Mouse (Mus musculus) cerebellum, adult 11 months (tissue): ENCODE results near the gene 4931428L18Rik.

Experiments
- DNase-seq: peaks from one replicate; pipeline ENCODE4 v3.0.0; 2022

The 4931428L18Rik gene

DNA sequence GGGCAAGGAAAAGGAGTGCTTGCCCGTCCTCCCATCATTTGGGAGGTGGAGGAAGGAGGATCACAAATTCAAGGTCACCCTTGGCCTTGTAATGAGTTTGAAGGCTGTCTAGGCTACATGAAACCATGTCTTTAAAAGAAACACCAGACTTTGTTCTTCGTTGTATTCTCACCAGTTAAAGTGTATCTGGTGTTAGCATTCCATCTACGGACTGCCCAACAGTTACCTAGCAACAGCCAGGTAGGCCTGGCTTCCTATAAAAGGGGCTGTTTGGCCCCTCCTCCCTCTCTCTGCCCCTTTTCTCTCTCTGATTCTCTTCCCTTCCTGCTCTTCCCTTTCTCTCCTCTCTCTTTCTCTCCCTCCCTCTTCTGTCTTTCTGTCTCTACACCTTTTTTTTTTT lies 71.9 kb downstream of the 4931428L18Rik start:
- DNase-seq: no peak

- no peak for DNase-seq
Measured at GRCm38 (mm10) chr1:31149671-31150070, 72.8 kb downstream of the 4931428L18Rik start.

DNA sequence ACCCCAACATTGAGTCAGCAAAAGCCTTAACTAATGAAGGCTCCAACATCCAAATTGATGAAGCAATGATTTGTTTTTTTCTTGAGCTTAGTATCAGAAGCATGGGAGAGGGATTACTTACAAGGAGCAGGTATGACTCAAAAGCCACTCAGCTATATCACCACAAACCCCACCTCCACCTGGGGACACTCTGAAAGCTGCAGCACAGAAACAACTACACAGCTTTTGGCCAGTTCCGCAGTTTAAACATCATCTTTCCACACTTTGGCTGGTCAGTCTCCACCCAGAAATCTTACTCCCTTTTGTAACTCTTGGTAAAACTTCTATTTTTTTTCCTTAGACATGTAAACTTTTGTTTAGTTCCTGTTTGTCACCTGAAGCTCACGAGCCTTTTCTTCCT lies 78.9 kb downstream of the 4931428L18Rik start:
- DNase-seq: no peak

DNA sequence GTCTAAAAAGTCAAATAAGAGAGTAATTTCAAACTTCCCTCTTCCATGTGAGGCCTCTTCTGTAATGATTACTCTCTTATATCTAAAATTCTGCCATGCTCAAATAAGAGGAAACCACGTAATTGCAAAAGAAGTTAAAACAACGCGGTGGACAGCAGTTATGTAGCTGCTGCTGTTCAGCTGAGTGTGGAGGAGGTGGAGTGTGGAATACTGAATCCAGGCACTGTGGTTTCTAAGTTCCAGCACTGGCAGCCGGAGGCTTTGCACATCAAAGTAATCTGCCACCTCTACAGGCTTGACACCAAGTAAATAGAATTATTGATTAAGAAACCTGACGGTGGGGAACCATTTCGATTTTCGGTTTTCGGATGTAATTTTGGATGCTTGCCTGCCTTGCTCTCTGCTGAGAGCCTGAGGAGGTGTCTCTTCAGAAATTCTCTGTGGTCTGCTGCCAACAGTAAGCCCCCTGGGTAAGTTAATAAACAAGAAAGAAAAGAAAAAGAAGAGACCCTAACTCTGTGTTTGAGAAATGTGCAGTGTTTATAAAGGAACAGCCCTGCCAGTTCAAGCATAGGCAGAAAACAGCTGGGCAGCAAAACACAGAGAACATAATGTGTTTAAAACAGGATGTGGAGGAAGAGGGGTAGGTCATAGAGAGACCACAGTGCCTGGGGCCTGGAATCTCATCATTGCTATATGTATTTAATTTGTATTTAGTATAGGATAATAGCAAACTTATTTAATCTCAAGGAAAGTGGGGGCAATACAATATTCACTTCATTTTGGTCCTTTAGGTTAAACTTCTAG lies 80.0 kb downstream of the 4931428L18Rik start:
- no peak for DNase-seq

DNA sequence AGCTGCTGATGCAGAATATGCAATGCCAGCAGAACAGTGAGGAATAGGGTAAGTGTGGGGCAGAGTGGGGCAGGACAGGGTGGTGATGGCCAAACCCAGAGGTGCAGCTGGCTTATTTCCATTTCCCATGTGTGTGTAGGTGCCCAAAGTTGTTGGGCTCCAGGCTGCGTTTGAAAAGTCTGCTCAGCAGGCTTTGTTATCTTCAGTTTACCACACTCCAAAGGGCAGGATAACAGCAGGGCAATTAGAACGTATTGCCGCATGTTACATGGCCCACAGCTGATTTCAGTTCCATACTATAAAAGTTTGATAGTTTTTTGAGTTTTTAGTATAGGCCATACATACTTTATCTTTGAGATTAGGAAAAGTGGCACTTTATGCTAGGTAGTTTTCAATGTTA lies 84.1 kb downstream of the 4931428L18Rik start:
- DNase-seq: no peak

GRCm38 (mm10) chr1:31113466-31113865 lies 109.0 kb downstream of the 4931428L18Rik start:
- DNase-seq: no peak

DNA sequence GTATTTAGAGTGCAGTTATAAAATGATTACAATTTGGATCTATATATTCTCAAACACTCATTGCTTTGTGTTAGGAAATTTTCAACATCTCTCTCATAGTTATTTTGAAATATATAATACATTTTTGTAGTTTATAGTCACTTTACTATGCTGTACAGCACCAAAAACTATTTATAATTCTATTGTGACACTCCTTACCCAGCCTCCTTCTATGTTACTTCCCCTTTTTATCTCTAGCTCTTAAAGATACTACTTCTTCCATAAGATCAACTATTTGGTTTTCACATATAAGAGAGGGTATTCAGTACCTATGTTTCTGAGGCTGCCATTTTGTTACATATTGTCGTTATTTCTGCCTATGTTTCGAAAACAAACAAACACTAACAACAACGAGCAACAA lies 114.5 kb downstream of the 4931428L18Rik start:
- no peak for DNase-seq

- DNase-seq: no peak
Measured at GRCm38 (mm10) chr1:31102863-31103657, 119.4 kb downstream of the 4931428L18Rik start.

DNA sequence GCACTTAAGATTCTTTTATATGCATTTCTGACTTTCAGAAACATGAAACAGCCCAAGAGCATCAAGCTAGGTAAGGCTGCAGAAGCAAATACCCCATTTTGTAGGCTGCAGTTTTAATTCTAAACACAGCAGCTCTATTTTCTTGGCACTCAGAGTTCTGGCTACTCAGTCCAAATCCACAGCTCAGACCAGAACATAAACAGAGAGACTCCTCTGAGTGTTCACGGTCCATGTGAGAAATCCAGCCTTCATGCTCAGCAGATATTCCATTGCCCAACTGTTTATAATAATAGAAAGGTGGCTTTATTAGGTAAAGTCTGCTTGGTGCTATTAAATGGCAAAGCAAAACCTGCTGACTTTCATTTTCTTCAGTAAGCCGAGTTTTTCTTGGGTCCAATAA lies 120.2 kb downstream of the 4931428L18Rik start:
- no peak for DNase-seq

GRCm38 (mm10) chr1:31097208-31097607 lies 125.3 kb downstream of the 4931428L18Rik start:
- no peak for DNase-seq

GRCm38 (mm10) chr1:31096466-31096793 lies 126.1 kb downstream of the 4931428L18Rik start:
- no peak for DNase-seq

- DNase-seq: no peak
Measured at GRCm38 (mm10) chr1:31095706-31096465, 126.6 kb downstream of the 4931428L18Rik start.

- no peak for DNase-seq
Measured at GRCm38 (mm10) chr1:31094792-31095191, 127.7 kb downstream of the 4931428L18Rik start.

- DNase-seq: no peak
Measured at GRCm38 (mm10) chr1:31093939-31094338, 128.5 kb downstream of the 4931428L18Rik start.

DNA sequence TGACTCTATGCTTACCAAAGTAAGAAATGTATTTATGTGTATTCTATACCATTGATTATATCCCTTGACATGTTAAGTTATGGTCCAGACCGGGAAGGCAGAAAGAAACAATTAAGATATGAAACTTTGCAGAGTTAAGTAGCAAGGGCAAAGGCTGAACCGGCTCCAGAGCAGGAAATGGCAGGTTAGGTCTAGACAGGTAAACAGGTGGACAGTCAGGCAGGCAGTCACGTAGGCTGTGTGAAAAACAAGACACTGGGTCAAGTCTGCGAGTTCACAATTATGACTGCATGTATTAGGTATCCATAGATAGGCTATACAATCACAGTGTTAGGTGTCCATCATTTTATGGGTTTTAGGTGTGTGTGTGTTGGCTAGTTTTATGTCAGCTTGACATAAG lies 133.8 kb downstream of the 4931428L18Rik start:
- no peak for DNase-seq

DNA sequence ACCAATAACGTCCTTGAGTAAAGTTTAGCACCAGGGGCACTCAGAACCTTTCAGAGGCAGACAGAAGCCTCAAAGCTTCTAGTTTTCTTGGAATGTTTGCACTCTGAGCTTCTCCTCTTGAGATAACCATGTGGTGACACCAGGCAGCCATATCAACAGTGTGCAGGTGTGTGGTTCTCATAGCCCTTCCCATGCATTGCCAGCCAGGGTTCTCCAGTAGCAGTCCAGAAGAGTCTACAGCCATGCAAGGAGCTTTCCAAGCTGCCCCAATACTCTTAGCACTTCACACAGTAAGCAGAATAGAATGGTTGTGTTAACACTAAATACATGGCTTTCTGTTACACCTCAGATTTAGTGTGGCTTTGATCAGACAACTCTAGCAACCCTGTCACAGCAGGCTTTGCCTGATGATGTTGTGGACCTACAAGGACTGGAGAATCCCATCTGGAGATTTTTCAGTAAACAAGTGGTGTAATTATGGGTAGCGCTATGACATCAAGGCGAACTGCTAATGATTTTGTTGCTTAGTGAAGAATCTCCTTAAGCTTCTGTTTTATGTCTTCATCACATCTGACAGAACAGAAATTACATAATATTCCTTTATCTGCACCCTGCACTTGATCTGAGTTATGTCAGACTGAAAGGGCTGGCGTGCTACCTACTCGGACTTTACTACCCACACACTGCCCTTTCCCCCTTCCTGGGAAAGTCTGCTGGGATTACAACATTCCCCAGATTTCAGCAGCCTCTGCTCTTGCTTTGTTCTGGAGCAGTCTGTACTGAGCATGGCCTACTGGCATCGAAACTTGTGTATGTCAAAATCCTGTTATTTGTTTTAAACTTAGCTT lies 149.7 kb downstream of the 4931428L18Rik start:
- no peak for DNase-seq

DNA sequence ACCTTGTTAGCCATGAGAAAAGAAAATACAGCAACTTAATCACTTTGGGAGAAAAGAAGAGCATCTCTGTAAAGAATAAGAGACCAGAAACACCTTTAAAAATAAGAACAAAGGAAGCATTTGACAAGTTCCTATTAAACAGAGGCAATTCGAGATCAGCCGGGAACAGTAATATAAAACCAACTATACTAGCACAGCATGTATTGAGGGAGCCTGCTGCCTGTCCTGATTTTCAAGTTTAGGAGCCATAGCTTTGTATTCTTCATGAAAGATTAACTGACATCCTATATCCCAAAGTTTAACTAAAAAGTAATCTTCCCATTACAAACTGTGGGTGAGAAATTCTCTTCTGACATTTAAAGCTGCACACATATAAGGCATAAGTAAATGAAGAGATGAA lies 151.3 kb downstream of the 4931428L18Rik start:
- DNase-seq: no peak

DNA sequence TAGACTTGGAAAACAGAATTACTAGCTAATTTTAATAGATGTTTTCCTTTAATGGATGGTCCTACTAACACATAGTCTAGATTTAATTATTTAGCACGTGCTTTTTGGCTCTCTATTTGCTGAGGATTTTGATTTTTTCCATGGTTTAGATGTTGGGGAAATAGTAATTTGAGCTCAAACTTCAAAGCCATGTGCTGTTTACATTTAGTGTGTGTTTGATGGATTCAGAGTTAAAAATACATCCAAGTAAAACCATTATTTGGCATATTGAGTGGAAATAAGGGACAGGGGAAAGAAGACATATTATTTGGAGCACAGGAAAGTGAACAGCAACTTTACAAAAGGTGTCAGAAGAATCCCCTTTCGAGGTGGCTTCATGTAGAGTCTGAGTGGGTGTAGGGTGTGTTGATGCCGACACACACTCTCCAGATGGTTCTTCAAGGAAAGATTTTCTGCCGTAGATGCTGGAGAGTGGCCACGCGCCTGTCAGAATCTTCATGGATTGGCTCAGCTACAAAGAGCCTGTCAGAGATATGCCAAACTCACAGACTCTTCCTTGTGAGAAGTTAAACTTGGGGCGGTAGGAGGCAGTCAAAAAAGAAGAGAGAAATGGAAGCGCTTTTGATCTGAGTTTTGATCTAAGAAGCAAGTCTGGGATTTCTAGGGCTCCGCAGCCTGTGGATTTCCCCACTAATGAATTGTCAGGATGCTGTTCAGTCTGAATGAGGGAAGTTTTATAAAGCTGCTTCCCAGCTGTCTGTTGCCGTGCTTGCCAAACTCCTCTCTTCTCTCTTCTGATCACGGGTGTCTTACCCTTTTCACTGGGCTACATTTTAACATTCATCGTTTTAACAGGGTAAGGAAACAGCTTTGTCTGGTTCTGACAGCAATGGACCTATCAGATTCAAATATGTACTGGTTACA lies 157.4 kb downstream of the 4931428L18Rik start:
- DNase-seq: no peak

DNA sequence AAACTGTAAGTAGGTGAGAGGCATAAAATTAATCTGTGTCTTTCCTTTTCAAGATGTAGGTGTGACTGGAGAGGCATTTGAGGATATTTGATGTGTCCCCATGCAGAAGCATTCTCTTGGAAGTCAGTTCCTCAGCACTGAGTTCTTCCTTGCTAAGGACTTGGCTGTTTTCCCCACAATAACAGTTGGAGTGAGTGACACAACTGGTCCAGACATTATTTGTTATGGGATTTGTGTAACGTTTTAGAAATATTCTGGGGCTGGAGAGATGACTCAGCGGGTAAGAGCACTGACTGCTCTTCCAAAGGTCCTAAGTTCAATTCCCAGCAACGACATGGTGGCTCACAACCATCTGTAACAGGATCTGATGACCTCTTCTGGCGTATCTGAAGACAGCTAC lies 162.7 kb downstream of the 4931428L18Rik start:
- DNase-seq: no peak

DNA sequence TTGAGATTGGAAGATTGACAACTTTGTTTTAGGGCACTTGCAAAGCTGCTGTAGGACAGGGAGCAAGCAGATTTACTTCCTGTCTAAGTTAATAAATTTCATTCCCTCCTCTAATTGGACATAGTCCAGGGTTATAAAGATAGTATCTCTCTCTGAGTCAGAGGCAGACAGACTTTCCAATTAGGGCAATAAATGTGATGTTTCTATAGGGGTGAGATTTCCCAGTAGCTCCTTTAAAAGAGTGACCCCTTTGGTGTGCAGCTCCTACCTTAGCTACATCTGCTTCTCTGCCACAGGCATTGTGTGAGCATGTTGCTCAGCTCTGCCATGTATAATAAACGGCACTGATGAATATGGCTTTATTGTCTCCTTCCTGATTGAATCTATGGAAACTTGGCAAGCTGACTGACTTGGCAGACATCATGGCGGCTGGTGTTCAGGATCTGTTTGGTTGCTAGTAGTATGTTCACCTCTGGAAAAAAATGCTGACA lies 163.6 kb downstream of the 4931428L18Rik start:
- DNase-seq: no peak

- no peak for DNase-seq
Measured at GRCm38 (mm10) chr1:31058196-31058595, 164.3 kb downstream of the 4931428L18Rik start.
